Mouse (Mus musculus) cerebellum, postnatal 36 days (tissue): Measurements from ENCODE around the gene Asxl1.

Experiments
- DNase-seq, 2 experiments: peaks; one replicate each; pipeline ENCODE4 v3.0.0; 2021 to 2022; ENCODE audit warnings: mixed read lengths in 2 of 2

Asxl1 gene

DNA sequence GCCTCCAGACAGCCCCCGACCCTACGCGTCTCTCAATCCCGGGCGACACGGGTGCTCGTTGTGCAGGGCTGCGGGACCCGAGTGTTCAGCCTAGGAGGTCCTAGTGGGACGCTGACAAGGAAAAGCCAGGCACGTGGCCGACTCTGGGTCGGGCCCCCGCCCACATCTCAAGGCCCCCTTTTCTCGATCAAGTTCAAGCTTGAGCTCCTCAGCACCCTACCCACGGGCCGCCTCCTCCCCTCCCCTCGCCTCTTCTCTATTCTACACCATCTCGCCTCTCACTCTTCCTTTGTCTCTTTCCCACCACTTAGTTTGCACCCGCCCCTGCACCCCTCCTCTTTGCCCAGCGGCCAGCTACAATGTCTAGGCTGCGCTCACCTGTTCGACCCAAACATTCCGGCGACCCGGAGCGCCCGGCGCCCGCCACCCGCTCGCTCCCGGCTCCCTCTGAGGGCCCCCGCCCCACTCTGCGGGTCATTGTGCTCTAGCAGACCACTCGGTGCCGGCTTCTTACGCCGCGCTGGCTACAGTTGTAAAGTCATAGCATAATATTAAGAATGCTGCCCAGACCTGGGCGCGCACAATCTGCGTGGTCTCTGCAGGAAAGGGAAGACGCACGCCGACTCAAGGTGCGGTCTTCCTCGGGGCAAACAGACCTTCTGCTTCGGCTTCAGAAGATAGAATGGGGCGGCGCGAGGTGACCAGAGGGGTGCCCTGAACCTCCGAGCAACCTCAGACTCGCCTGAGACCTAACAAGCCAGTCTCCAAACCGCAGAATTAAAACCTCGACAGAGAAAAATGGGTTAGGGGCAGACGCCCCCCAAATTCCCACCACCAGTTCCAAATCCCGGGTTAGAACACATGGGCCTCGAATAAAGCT lies 99.7 kb downstream of the Asxl1 start:
- no peak for DNase-seq

DNA sequence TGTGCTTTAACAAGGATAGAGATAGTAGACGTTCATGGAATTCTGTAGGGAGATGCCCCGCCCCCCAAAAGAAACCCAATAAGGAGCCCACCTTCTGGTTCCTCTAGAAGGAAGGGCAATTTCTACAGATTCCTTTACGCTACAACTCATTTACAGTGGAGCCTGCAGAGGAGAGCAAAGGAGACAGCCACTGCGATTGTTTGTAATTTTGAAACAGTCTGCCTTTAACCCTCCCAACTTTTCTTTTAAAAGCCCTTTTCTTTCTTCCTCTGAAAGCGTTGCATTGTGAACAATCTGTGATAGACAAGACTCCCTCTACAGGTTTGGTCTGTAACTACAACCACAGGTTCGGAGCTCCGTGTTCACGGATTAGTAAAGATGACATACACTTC lies 100.4 kb downstream of the Asxl1 start:
- peak; percentile 31 to 64 for DNase-seq

DNA sequence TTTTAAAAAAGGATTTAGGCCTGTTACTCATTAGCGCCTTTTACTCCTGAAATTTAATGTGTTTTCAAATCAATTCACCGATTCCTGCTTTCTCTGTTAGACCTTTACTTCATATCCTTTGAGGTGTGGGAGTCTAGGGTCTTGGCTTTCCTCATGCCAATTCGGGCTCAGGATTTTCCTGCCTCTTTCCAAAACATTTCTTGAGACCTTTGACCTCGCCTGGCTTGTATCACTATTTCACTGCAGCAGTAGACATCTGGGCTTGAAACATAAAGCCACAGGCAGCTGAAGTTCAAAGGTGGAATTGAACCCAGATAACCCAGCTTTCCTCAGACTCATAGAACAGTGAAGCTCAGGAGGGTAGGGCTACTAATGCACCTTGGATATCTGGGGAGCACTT lies 100.8 kb downstream of the Asxl1 start:
- DNase-seq = no peak

DNA sequence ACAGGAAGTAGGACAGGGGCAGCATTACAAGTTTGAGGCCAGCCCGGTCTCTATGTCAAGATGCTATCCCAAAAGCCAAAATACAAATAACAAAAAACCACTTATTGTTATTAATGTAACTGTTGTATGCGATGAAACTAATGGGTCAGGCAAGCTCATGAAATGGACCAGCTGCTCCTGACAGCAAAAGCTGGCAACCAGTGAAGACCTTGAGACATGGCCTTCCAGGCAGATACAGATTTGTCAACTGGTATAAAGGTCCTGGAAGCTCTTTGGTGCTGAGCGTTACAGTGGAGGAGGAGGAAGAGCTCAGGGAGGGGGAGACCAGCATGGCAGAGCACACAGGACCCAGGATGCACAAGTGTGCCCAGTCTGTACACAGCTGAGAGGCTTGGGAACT lies 102.1 kb downstream of the Asxl1 start:
- no peak for DNase-seq

DNA sequence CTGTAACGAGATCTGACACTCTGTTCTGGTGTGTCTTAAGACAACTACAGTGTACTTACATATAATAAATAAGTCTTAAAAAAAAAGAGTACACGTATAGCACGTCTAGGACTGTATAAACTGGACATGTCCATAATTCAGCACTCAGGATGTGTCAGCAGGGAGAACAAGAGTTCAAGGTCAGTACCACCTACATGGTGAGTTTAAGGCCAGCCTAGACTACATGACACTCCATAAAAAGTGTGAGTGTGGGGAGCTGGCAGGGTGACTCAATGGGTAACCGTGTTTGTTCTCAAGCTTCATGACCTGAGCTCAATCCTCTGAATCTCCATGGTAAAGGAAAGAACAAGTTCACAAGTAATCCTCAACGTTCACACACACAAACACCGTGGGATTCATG lies 102.9 kb downstream of the Asxl1 start:
- DNase-seq = no peak
